Mouse (Mus musculus) neural tube, embryonic 14.5 days (tissue): ENCODE measurements around the gene Rexo5. TPM values are rescaled to one million over a fixed set of nuclear protein-coding genes. Genes with fewer than 3 reads are reported as not detected.

Source experiments
- ATAC-seq: fragments of 200-750 bp; cut with Nextera tagmentation; 2 replicates; pipeline ENCODE4 v1.8.0; 2017; ENCODE audit warnings: low read depth, mild to moderate bottlenecking, moderate TSS enrichment, moderate library complexity
- H3K27ac ChIP-seq: fragments of 300-500 bp; sonication (generic); 2 replicates; pipeline ENCODE4 v1.5.1; 2014; ENCODE audit warnings: low read depth, mild to moderate bottlenecking, control low read depth, low read length, moderate library complexity, mixed read lengths
- H3K27me3 ChIP-seq: fragments of 300-500 bp; sonication (generic); 2 replicates; pipeline ENCODE4 v1.6.1; 2014; ENCODE audit warnings: low read length; ENCODE audit not compliant: control insufficient read depth, insufficient read depth
- H3K36me3 ChIP-seq: fragments of 300-500 bp; sonication (generic); 2 replicates; pipeline ENCODE4 v1.6.1; 2014; ENCODE audit warnings: low read length, mixed read lengths; ENCODE audit not compliant: control insufficient read depth, insufficient read depth
- H3K4me1 ChIP-seq: fragments of 300-500 bp; sonication (generic); 2 replicates; pipeline ENCODE4 v1.6.1; 2014; ENCODE audit warnings: low read length; ENCODE audit not compliant: control insufficient read depth, insufficient read depth
- H3K4me2 ChIP-seq: fragments of 300-500 bp; sonication (generic); 2 replicates; pipeline ENCODE4 v1.6.1; 2014; ENCODE audit warnings: mild to moderate bottlenecking, low read depth, low read length, control low read depth
- H3K4me3 ChIP-seq: fragments of 300-500 bp; sonication (generic); 2 replicates; pipeline ENCODE4 v1.5.1; 2014; ENCODE audit warnings: low read depth, low read length, control low read depth, mixed read lengths
- H3K9ac ChIP-seq: fragments of 300-500 bp; sonication (generic); replicated peaks from 2 replicates; pipeline ENCODE4 v1.6.1; 2014; ENCODE audit warnings: low read depth, mild to moderate bottlenecking, control low read depth, low read length, mixed read lengths
- H3K9me3 ChIP-seq: fragments of 300-500 bp; sonication (generic); 2 replicates; pipeline ENCODE4 v1.6.1; 2016; ENCODE audit warnings: low read length; ENCODE audit not compliant: control insufficient read depth
- WGBS: fragments of 180-500 bp; shearing (Covaris S2); extraction: QIAGEN DNeasy Blood & Tissue Kit; methylation state at CpG from one replicate; pipeline ENCODE4 v1.1.7; 2014; 5-methylcytosine and 5-hydroxymethylcytosine counted together
- polyA plus RNA-seq: library from polyadenylated mRNA; unstranded; fragments of >200 nt; fragmentation: Nextera tagmentation; extraction: Ambion mirVana; gene quantifications from 2 replicates; pipeline ENCODE4 v1.2.1, GENCODE M21; 2014

Rexo5 gene
- 8.4 and 14.3 TPM in 2 replicates for polyA plus RNA-seq

GRCm38 (mm10) chr7:119793586-119794250 is at the start of gene Rexo5, which contains the start of gene Eri2:
TSS of gene Rexo5 (plus strand) at chr7:119794006.
TSS of gene Eri2 (minus strand) at chr7:119794058.
- peak within 1 kb of the TSS; percentile 82 for H3K4me2 ChIP-seq
- no peaks in the 10 kb centered on the region for H3K36me3 ChIP-seq
- H3K4me3 ChIP-seq: peak within 1 kb of the TSS; percentile 70
- no peaks in the 10 kb centered on the region for H3K9me3 ChIP-seq
- 0 out of 2 replicates have a peak, but pooled peaks cover 6% of the 10 kb centered on the region for H3K4me1 ChIP-seq
- H3K27me3 ChIP-seq: no peaks in the 10 kb centered on the region
- ATAC-seq: peak; percentile 99
- under 1% methylated on average over 53 of the region's 53 CpGs for WGBS
- H3K9ac ChIP-seq: peak within 1 kb of the TSS; percentile 62
- H3K27ac ChIP-seq: peak within 1 kb of the TSS; percentile 55

- H3K27ac ChIP-seq: no peak overlapping the region
- peak; percentile 39; the same call in 1 of the 2 replicates for ATAC-seq
- 0 out of 2 replicates have a peak overlapping the region, but pooled peaks have one; percentile 21 for H3K4me2 ChIP-seq
- H3K36me3 ChIP-seq: no peaks in the 10 kb centered on the region
- H3K4me1 ChIP-seq: 0 out of 2 replicates have a peak, but pooled peaks cover 3% of the 10 kb centered on the region
- 8% methylated on average over 34 of the region's 34 CpGs for WGBS
- no peaks in the 10 kb centered on the region for H3K27me3 ChIP-seq
- H3K4me3 ChIP-seq: no peak overlapping the region
- H3K9ac ChIP-seq: no peak overlapping the region
- no peaks in the 10 kb centered on the region for H3K9me3 ChIP-seq
Measured at GRCm38 (mm10) chr7:119744321-119744720, 49.5 kb upstream of the Rexo5 start.

GRCm38 (mm10) chr7:119745869-119746268 is 47.9 kb upstream of the Rexo5 start:
- Histone ChIP-seq H3K36me3 (no peaks in the 10 kb centered on the region), H3K27me3 (no peaks in the 10 kb centered on the region), H3K4me3 (no peak overlapping the region), H3K4me2 (no peak overlapping the region), H3K9me3 (no peaks in the 10 kb centered on the region), H3K9ac (no peak overlapping the region), H3K27ac (no peak overlapping the region), H3K4me1 (0 out of 2 replicates have a peak, but pooled peaks cover 3% of the 10 kb centered on the region)
- ATAC-seq: no peak
- WGBS: 77% methylated on average over 1 of the region's 1 CpGs

GRCm38 (mm10) chr7:119748761-119749160 is 45.0 kb upstream of the Rexo5 start:
- no peak overlapping the region for H3K4me2 ChIP-seq
- H3K36me3 ChIP-seq: no peaks in the 10 kb centered on the region
- 92% methylated on average over 1 of the region's 2 CpGs for WGBS
- H3K9ac ChIP-seq: no peak overlapping the region
- no peak overlapping the region for H3K27ac ChIP-seq
- 0 out of 2 replicates have a peak, but pooled peaks cover 3% of the 10 kb centered on the region for H3K4me1 ChIP-seq
- no peaks in the 10 kb centered on the region for H3K27me3 ChIP-seq
- ATAC-seq: no peak
- H3K9me3 ChIP-seq: no peaks in the 10 kb centered on the region
- no peak overlapping the region for H3K4me3 ChIP-seq

GRCm38 (mm10) chr7:119749942-119750341 is 43.9 kb upstream of the Rexo5 start:
- H3K27ac ChIP-seq: no peak overlapping the region
- WGBS: 78% methylated on average over 2 of the region's 2 CpGs
- H3K9ac ChIP-seq: no peak overlapping the region
- no peaks in the 10 kb centered on the region for H3K27me3 ChIP-seq
- H3K36me3 ChIP-seq: no peaks in the 10 kb centered on the region
- H3K4me1 ChIP-seq: no peaks in the 10 kb centered on the region
- H3K4me3 ChIP-seq: no peak overlapping the region
- no peaks in the 10 kb centered on the region for H3K9me3 ChIP-seq
- no peak overlapping the region for H3K4me2 ChIP-seq
- no peak for ATAC-seq

GRCm38 (mm10) chr7:119753696-119754095 is 40.1 kb upstream of the Rexo5 start:
- no peaks in the 10 kb centered on the region for H3K4me1 ChIP-seq
- WGBS: 91% methylated on average over 1 of the region's 1 CpGs
- no peak for ATAC-seq
- H3K27ac ChIP-seq: no peak overlapping the region
- no peaks in the 10 kb centered on the region for H3K9me3 ChIP-seq
- no peak overlapping the region for H3K4me2 ChIP-seq
- H3K27me3 ChIP-seq: no peaks in the 10 kb centered on the region
- no peak overlapping the region for H3K4me3 ChIP-seq
- H3K9ac ChIP-seq: no peak overlapping the region
- H3K36me3 ChIP-seq: no peaks in the 10 kb centered on the region

- no peak within 1 kb of the TSS for H3K9ac ChIP-seq
- no peak for ATAC-seq
- H3K9me3 ChIP-seq: no peaks in the 10 kb centered on the region
- no peaks in the 10 kb centered on the region for H3K4me1 ChIP-seq
- no peak within 1 kb of the TSS for H3K27ac ChIP-seq
- H3K36me3 ChIP-seq: no peaks in the 10 kb centered on the region
- no peaks in the 10 kb centered on the region for H3K27me3 ChIP-seq
- H3K4me3 ChIP-seq: no peak within 1 kb of the TSS
- 80% methylated on average over 11 of the region's 11 CpGs for WGBS
- H3K4me2 ChIP-seq: no peak within 1 kb of the TSS
Measured at GRCm38 (mm10) chr7:119760527-119760951, 33.3 kb upstream of the Rexo5 start, which contains the start of gene Acsm3. TSS of gene Acsm3 (plus strand) at chr7:119760923.

GRCm38 (mm10) chr7:119762166-119762697 is 31.6 kb upstream of the Rexo5 start:
- Histone ChIP-seq H3K27ac (no peak overlapping the region), H3K9me3 (no peaks in the 10 kb centered on the region), H3K36me3 (no peaks in the 10 kb centered on the region), H3K4me1 (no peaks in the 10 kb centered on the region), H3K4me3 (no peak overlapping the region), H3K27me3 (no peaks in the 10 kb centered on the region), H3K9ac (no peak overlapping the region), H3K4me2 (no peak overlapping the region)
- ATAC-seq: no peak
- WGBS: 71% methylated on average over 4 of the region's 4 CpGs

- no peaks in the 10 kb centered on the region for H3K36me3 ChIP-seq
- ATAC-seq: no peak
- H3K4me3 ChIP-seq: no peak overlapping the region
- WGBS: 69% methylated on average over 3 of the region's 3 CpGs
- H3K9ac ChIP-seq: no peak overlapping the region
- H3K27me3 ChIP-seq: no peaks in the 10 kb centered on the region
- no peaks in the 10 kb centered on the region for H3K4me1 ChIP-seq
- no peaks in the 10 kb centered on the region for H3K9me3 ChIP-seq
- H3K27ac ChIP-seq: no peak overlapping the region
- H3K4me2 ChIP-seq: no peak overlapping the region
Measured at GRCm38 (mm10) chr7:119764377-119764776, 29.4 kb upstream of the Rexo5 start.
